Mouse (Mus musculus) fibroblast of lung, adult 2 months (primary cell): ENCODE data around the gene Nmnat3.
"Not testable (repeated sequence)": the region's sequence is repeated elsewhere in the genome, so short reads cannot be mapped to it uniquely, and the experiment has no call there.

Experiments used
- DNase-seq: peaks from one replicate; pipeline ENCODE4 v3.0.0-alpha.2; 2011; ENCODE audit warnings: low read depth

The Nmnat3 gene

GRCm38 (mm10) chr9:98287135-98287534, at the start of gene Nmnat3:
Nmnat3 (plus strand) TSS chr9:98287435.
- not testable (repeated sequence) for DNase-seq

DNA sequence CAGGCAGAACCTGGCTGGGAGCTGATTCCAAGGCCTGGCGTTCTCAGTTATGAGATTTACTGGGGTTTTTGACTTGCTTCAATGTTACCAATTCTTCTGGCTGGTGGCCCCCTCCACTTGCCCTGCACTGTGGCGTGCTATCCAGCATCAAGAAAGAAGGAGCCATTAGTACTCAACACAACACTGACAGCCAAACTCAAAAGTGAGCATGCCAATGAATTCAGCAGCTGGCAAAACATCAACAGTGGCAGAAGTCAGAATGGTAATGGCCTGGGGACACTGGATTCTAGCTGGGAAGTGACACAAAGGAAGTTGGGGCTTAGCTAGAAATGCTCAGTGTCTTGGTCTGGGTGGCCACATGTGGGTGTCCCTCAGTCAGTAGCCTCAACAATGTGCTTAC, 43.8 kb upstream of the Nmnat3 start:
- no peak for DNase-seq

GRCm38 (mm10) chr9:98244223-98244622, 43.0 kb upstream of the Nmnat3 start:
- no peak for DNase-seq

DNA sequence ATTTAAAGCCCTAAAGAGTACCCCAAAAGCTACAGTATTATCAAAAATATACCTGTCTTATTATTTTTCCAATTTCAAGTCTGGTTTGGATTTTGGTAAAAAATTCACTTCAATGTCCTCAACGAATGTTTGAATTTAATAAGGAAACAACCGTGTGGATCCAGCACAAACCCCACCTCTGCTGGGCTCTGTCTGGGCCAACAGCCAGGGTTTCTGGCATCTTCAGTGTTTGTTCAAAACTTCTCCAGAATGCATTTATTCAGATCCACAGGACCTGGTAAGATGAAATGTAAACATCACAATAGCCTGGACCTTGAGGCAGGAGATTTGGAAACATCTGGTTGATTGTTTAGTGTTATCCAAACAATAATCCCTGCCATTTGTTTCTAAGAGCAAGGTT, 42.0 kb upstream of the Nmnat3 start:
- no peak for DNase-seq

- no peak for DNase-seq
Measured at GRCm38 (mm10) chr9:98246351-98246750, 40.9 kb upstream of the Nmnat3 start.

DNA sequence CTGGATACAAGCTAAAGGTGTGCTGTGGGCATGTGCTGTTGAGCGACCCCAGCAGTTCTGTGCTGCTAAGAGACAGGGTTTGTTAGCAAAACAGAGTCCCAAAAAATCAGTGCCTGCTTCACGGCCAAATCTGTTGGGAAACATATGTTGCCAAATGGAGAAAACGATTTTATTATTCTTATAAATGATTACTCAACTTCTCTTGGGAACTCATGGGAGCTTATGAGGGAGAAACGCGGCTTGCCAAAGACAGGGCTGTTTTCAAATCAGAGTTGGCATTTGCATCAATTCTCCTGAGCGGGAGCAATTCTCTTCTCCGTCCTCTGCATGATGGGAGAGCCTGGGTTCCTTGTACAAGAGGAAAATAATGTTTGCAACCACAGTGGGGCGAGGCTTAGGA, 27.0 kb upstream of the Nmnat3 start:
- peak; percentile 59 for DNase-seq

DNA sequence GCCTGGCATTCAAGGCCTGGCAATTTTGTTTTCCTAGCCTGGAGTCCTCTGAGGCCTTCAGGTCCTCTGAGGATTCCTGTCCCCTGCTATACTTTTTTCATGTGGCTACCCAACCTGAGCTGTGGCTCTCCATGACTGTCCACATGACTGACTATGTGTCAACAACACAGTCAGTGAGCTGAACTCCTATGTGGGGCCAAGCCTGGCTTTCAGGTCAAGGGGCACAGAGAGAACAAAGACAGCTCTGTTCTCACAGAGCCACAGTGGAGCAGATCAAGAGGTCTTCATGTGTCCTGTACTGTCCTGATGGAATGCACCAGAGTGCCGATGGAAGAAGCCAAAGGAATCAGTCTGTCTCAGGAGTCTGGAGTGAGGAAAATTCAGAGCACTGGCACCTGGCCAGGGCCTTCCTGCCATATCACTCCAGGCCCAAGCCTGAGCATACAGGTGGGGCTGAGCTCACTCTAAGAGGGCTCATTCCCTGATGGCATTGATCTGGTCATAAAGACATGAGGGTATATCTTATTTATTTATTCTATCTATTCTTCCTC, 25.7 kb upstream of the Nmnat3 start:
- no peak for DNase-seq

- DNase-seq = no peak
Measured at GRCm38 (mm10) chr9:98264916-98265315, 22.3 kb upstream of the Nmnat3 start.

GRCm38 (mm10) chr9:98272734-98273133, 14.5 kb upstream of the Nmnat3 start:
- DNase-seq = no peak

DNA sequence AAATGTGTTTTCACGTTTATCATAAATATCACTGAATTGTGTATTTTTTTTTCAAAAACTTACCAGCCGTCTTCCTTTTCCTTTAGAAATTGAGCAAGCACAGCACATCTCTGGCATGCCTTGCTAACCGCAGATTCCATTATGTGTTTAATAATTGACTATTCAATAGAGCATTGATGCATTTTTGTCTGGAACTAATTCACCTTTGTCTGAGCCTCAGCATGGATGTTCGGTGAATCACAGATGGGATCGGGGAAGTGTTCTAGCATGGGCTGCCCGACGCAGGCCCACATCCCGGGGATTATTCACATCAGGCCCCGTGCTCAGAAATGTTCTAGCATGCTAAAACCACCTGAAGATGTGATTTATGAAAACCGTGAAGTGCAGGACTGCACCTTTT, 12.2 kb upstream of the Nmnat3 start:
- DNase-seq = no peak

DNA sequence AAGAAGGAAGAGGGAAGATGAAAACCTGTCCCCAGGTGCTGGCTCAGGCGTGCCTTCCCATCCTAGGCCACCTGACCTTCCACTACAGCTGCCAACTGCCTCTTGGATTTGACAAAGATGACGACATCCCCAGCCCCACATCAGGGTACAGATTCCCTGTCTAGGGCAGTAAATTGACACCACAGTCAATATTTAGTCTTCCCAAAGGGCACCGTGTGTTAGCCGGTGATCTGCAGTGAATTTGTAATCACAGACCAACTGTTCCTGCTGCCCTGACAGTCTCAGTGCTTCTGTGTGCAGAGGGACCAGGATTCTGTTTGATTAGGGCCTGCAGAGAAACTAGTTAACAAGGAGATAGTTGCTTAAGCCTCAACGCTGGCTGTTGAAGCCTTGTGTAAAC, 7.1 kb upstream of the Nmnat3 start:
- no peak for DNase-seq

GRCm38 (mm10) chr9:98285606-98286301, 1.5 kb upstream of the Nmnat3 start:
- no peak for DNase-seq

DNA sequence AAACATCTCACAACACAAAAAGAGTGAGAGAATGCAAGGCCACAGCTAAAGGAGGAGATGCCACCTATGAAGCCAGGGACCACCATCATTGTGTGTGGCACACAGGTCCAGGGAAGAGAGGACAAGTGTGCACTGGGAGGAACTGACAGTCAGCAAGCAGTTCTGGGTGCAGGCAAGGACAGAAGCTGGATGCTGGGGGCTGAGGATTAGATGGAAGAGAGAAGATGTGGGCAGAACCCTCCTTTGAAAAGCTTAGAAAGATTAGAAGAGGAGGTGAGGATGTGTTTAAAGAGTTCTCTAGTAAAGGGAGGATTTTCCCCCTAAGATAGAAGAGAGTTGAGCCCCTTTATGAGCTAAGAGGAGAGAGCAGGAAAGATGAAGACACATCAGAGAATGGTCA, 2.4 kb downstream of the Nmnat3 start:
- DNase-seq = no peak

GRCm38 (mm10) chr9:98290591-98290990, 3.4 kb downstream of the Nmnat3 start:
- DNase-seq = no peak

GRCm38 (mm10) chr9:98296383-98297201, 9.4 kb downstream of the Nmnat3 start:
- DNase-seq = peak; percentile 80

GRCm38 (mm10) chr9:98297234-98297936, 10.2 kb downstream of the Nmnat3 start:
- DNase-seq = peak; percentile 43

GRCm38 (mm10) chr9:98297937-98298595, 10.8 kb downstream of the Nmnat3 start:
- DNase-seq = no peak

GRCm38 (mm10) chr9:98298761-98299160, 11.5 kb downstream of the Nmnat3 start:
- DNase-seq = no peak

DNA sequence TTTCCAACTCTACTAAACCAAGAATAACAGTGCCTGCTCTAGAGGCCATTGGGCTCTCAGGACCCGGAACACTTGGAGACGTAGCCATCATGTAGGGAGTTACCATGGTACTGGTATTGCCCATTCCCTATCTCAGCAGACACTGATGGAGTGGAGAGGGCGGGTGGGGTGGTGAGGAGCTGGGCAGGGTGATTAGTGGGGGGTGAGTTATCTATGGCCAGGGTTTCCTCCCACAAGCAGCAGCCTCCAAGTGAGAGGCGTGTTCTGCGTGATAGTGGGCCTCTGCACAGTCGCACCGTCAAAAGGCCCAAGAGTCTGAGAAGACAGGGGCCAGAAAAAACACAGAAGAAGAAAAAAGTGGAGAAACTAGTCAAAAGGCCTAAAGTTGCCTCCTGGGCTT, 12.0 kb downstream of the Nmnat3 start:
- DNase-seq = no peak

DNA sequence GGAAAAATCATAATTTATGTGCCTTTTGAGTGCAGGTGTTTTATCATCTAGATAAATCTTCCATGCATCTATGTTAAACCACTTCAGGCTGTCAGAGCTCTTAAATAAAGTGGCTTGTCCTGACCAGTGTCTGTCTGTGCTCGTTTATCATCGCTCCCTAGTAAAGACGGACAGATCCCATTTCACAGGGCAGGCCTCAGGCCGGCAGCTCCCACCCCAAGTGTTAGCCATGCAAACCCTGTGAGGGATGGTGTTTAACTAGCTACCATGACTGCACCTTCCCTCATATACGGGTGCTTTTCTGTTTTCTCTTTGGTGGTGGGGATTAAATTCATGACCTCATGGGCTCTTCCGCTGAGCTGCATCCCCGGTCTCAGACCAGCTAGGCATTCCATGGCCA, 13.3 kb downstream of the Nmnat3 start:
- DNase-seq = no peak

GRCm38 (mm10) chr9:98307011-98307410, 19.8 kb downstream of the Nmnat3 start:
- DNase-seq = no peak
